8 mouse cellular contexts compared by ENCODE assay signal in the genomic region with DNA sequence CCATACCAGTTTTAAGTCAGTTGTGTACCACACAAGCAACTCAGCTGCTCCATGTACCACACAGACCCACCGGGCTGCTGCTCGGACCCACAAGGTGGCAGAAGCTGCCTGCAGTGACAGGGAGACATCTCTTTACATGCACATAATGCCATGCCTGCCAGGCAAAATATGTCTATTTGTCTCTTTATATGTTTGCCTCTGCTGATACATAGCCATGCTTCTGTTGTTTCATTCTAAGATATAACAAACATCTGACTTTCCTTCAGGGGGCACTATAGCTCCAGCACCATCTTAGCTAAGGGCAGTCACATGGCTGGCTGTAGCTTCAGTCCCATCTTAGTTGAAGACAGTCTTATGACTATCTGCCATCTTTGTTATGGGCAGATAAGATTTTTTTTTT.
DNase-seq lines count a peak whose midpoint lies in the region; ATAC-seq and TF ChIP-seq lines count a peak whose summit lies in the region.

No protein-coding gene starts in this region.

- H3K27ac ChIP-seq in embryonic facial prominence, embryonic 11.5 days (replicated peaks; ENCODE audit: low read depth, low read length): no peak overlapping the region
- no peak overlapping the region for H3K27ac ChIP-seq in embryonic facial prominence, embryonic 10.5 days (replicated peaks)
- H3K27ac ChIP-seq in midbrain, embryonic 11.5 days (ENCODE audit: low read depth, low read length): no peak overlapping the region
- no peak overlapping the region for H3K27ac ChIP-seq in midbrain, embryonic 10.5 days (replicated peaks)
- H3K27ac ChIP-seq in forebrain, embryonic 15.5 days (replicated peaks): no peak overlapping the region
- no peak overlapping the region for H3K27ac ChIP-seq in lung, postnatal 0 days (ENCODE audit: low read length)

- H3K4me2 ChIP-seq in embryonic facial prominence, embryonic 11.5 days (ENCODE audit: low read depth, low read length): no peak overlapping the region
- H3K4me2 ChIP-seq in midbrain, embryonic 11.5 days: no peak overlapping the region
- no peak overlapping the region for H3K4me2 ChIP-seq in forebrain, embryonic 15.5 days (replicated peaks)
- no peak overlapping the region for H3K4me2 ChIP-seq in lung, postnatal 0 days (replicated peaks; ENCODE audit: low read depth, low read length)

- 89% methylated on average over 2 of the region's 2 CpGs for WGBS in embryonic facial prominence, embryonic 11.5 days
- WGBS in embryonic facial prominence, embryonic 10.5 days: 90% methylated on average over 2 of the region's 2 CpGs
- 88% methylated on average over 2 of the region's 2 CpGs for WGBS in midbrain, embryonic 11.5 days
- 97% methylated on average over 2 of the region's 2 CpGs for WGBS in midbrain, embryonic 10.5 days
- 94% methylated on average over 2 of the region's 2 CpGs for WGBS in forebrain, embryonic 15.5 days
- WGBS in lung, postnatal 0 days: 93% methylated on average over 2 of the region's 2 CpGs

- no peaks in the 10 kb centered on the region for H3K36me3 ChIP-seq in embryonic facial prominence, embryonic 11.5 days (replicated peaks; ENCODE audit: control insufficient read depth, insufficient read depth, low read depth, low read length)
- no peaks in the 10 kb centered on the region for H3K36me3 ChIP-seq in embryonic facial prominence, embryonic 10.5 days (replicated peaks)
- no peaks in the 10 kb centered on the region for H3K36me3 ChIP-seq in midbrain, embryonic 11.5 days (ENCODE audit: control insufficient read depth, insufficient read depth, low read length)
- no peaks in the 10 kb centered on the region for H3K36me3 ChIP-seq in midbrain, embryonic 10.5 days
- H3K36me3 ChIP-seq in forebrain, embryonic 15.5 days: no peaks in the 10 kb centered on the region
- H3K36me3 ChIP-seq in lung, postnatal 0 days (ENCODE audit: insufficient read depth, low read length): no peaks in the 10 kb centered on the region

- peak; percentile 53 for DNase-seq in embryonic facial prominence, embryonic 11.5 days (ENCODE audit: low spot score)
- DNase-seq in embryonic facial prominence, embryonic 10.5 days (ENCODE audit: low spot score): no peak
- no peak for DNase-seq in midbrain, embryonic 11.5 days (ENCODE audit: low spot score, missing footprints)
- DNase-seq in midbrain, embryonic 10.5 days (ENCODE audit: low spot score): no peak
- DNase-seq in lung, postnatal 0 days (ENCODE audit: low spot score): peak; percentile 77
- DNase-seq in spleen, adult 12 weeks (ENCODE audit: low spot score): peak; percentile 12
- no peak for DNase-seq in cerebellum, adult 11 months

- no peak for TF ChIP-seq EP300 in lung, postnatal 0 days (IDR thresholded peaks at IDR 0.05)

- no peak; the same call in 1 of the 2 replicates for ATAC-seq in embryonic facial prominence, embryonic 11.5 days (replicated peaks; ENCODE audit: insufficient number of reproducible peaks, low FRiP score, low TSS enrichment, low read depth)
- peak; percentile 59; the same call in 1 of the 2 replicates for ATAC-seq in midbrain, embryonic 11.5 days (ENCODE audit: low FRiP score)
- peak; percentile 90 for ATAC-seq in forebrain, embryonic 15.5 days (replicated peaks)
- ATAC-seq in lung, postnatal 0 days: peak; percentile 69

- peak; percentile 66 for TF ChIP-seq CTCF in lung, postnatal 0 days (IDR thresholded peaks at IDR 0.05)

- no peak overlapping the region for H3K9ac ChIP-seq in embryonic facial prominence, embryonic 11.5 days (replicated peaks; ENCODE audit: low read length)
- no peak overlapping the region for H3K9ac ChIP-seq in midbrain, embryonic 11.5 days (ENCODE audit: low read length)
- no peak overlapping the region for H3K9ac ChIP-seq in forebrain, embryonic 15.5 days (replicated peaks)
- H3K9ac ChIP-seq in lung, postnatal 0 days (replicated peaks; ENCODE audit: low read depth): no peak overlapping the region

- no peak overlapping the region for H3K4me3 ChIP-seq in embryonic facial prominence, embryonic 11.5 days (ENCODE audit: low read depth, low read length)
- no peak overlapping the region for H3K4me3 ChIP-seq in embryonic facial prominence, embryonic 10.5 days
- no peak overlapping the region for H3K4me3 ChIP-seq in midbrain, embryonic 11.5 days (ENCODE audit: low read depth, low read length)
- no peak overlapping the region for H3K4me3 ChIP-seq in midbrain, embryonic 10.5 days
- no peak overlapping the region for H3K4me3 ChIP-seq in forebrain, embryonic 15.5 days
- H3K4me3 ChIP-seq in lung, postnatal 0 days (ENCODE audit: low read depth, low read length): no peak overlapping the region

- H3K4me1 ChIP-seq in embryonic facial prominence, embryonic 11.5 days (ENCODE audit: control insufficient read depth, insufficient read depth, low read length): no peaks in the 10 kb centered on the region
- H3K4me1 ChIP-seq in embryonic facial prominence, embryonic 10.5 days: no peaks in the 10 kb centered on the region; the same call in 1 of the 2 replicates
- no peaks in the 10 kb centered on the region for H3K4me1 ChIP-seq in midbrain, embryonic 11.5 days (ENCODE audit: control insufficient read depth, insufficient read depth, low read length)
- no peaks in the 10 kb centered on the region for H3K4me1 ChIP-seq in midbrain, embryonic 10.5 days
- H3K4me1 ChIP-seq in forebrain, embryonic 15.5 days: no peaks in the 10 kb centered on the region
- no peaks in the 10 kb centered on the region for H3K4me1 ChIP-seq in lung, postnatal 0 days (ENCODE audit: insufficient read depth, low read depth, low read length)

- no peaks in the 10 kb centered on the region for H3K27me3 ChIP-seq in embryonic facial prominence, embryonic 11.5 days (ENCODE audit: control insufficient read depth, insufficient read depth, low read length)
- H3K27me3 ChIP-seq in embryonic facial prominence, embryonic 10.5 days (replicated peaks; ENCODE audit: low read depth, poor library complexity, severe bottlenecking): no peaks in the 10 kb centered on the region
- no peaks in the 10 kb centered on the region for H3K27me3 ChIP-seq in midbrain, embryonic 11.5 days (ENCODE audit: control insufficient read depth, insufficient read depth, low read length)
- H3K27me3 ChIP-seq in midbrain, embryonic 10.5 days (ENCODE audit: low read depth, poor library complexity, severe bottlenecking): no peaks in the 10 kb centered on the region
- no peaks in the 10 kb centered on the region for H3K27me3 ChIP-seq in forebrain, embryonic 15.5 days
- H3K27me3 ChIP-seq in lung, postnatal 0 days (replicated peaks; ENCODE audit: insufficient read depth, low read length): no peaks in the 10 kb centered on the region

- no peaks in the 10 kb centered on the region for H3K9me3 ChIP-seq in embryonic facial prominence, embryonic 11.5 days (replicated peaks; ENCODE audit: control insufficient read depth, low read length)
- no peaks in the 10 kb centered on the region for H3K9me3 ChIP-seq in embryonic facial prominence, embryonic 10.5 days
- H3K9me3 ChIP-seq in midbrain, embryonic 11.5 days (ENCODE audit: control insufficient read depth, low read length): no peaks in the 10 kb centered on the region
- no peaks in the 10 kb centered on the region for H3K9me3 ChIP-seq in midbrain, embryonic 10.5 days (replicated peaks)
- H3K9me3 ChIP-seq in forebrain, embryonic 15.5 days: no peaks in the 10 kb centered on the region
- no peaks in the 10 kb centered on the region for H3K9me3 ChIP-seq in lung, postnatal 0 days (ENCODE audit: low read length)

Comparison
In these comparisons a context has a peak if more than half of its experiments do, and no peak if none do; other contexts are left out.
1. DNase-seq: peak in embryonic facial prominence, embryonic 11.5 days (single experiment), lung, postnatal 0 days (single experiment) and spleen, adult 12 weeks (single experiment); none in embryonic facial prominence, embryonic 10.5 days (single experiment), midbrain, embryonic 11.5 days (single experiment), midbrain, embryonic 10.5 days (single experiment) and cerebellum, adult 11 months (single experiment).